Mouse (Mus musculus) cortical plate, adult 2 months (tissue): ENCODE measurements at regions not wholly inside any gene's neighbourhood (a gene's known extent, or its start where the extent isn't known, plus 50 kb on each side); places are given as distances from the start of the nearest gene placed in this dataset.

Experiments
- H3K27ac ChIP-seq: fragments of 200-500 bp; 2 replicates; pipeline ENCODE4 v1.5.1; 2012; ENCODE audit warnings: low read length, control low read depth, inconsistent platforms; ENCODE audit not compliant: insufficient read depth
- H3K4me1 ChIP-seq: fragments of 200-500 bp; 2 replicates; pipeline ENCODE4 v1.6.1; 2011; ENCODE audit warnings: low read length; ENCODE audit not compliant: control insufficient read depth, insufficient read depth
- H3K4me3 ChIP-seq: fragments of 200-500 bp; 2 replicates; pipeline ENCODE4 v1.5.1; 2011; ENCODE audit warnings: mild to moderate bottlenecking, low read length, control low read depth; ENCODE audit not compliant: insufficient read depth
- CTCF ChIP-seq: fragments of 200-500 bp; IDR thresholded peaks from 2 replicates; pipeline ENCODE4 v1.5.1; 2011; ENCODE audit warnings: mild to moderate bottlenecking, control low read depth, low read length; ENCODE audit not compliant: insufficient read depth; ENCODE audit errors: extremely low read depth
- POLR2A ChIP-seq: fragments of 200-500 bp; IDR thresholded peaks from 2 replicates; pipeline ENCODE4 v1.6.1; 2011; ENCODE audit warnings: mild to moderate bottlenecking, low read length, control low read depth; ENCODE audit not compliant: insufficient read depth; ENCODE audit errors: extremely low read depth

- H3K4me3 ChIP-seq: no peak overlapping the region
- TF ChIP-seq CTCF (no peak), POLR2A (no peak)
- H3K27ac ChIP-seq: no peak overlapping the region
- H3K4me1 ChIP-seq: no peaks in the 10 kb centered on the region
These were observed 145.7 kb upstream of the Fam19a5 start for GRCm38 (mm10) chr15:87398396-87398795.

- no peak overlapping the region for H3K4me3 ChIP-seq
- H3K4me1 ChIP-seq: peaks cover 5% of the 10 kb centered on the region
- peak overlapping the region; percentile 8; the same call in 1 of the 2 replicates for H3K27ac ChIP-seq
- TF ChIP-seq POLR2A (peak; percentile 57; the same call in 1 of the 2 replicates), CTCF (no peak)
These were observed 138.4 kb upstream of the Fam19a5 start for GRCm38 (mm10) chr15:87405689-87406088.

- Histone ChIP-seq H3K4me1 (peaks cover 1% of the 10 kb centered on the region; the same call in 1 of the 2 replicates), H3K27ac (no peak overlapping the region), H3K4me3 (no peak overlapping the region)
- TF ChIP-seq POLR2A: no peak
- TF ChIP-seq CTCF: no peak
These were observed 132.1 kb upstream of the Fam19a5 start for GRCm38 (mm10) chr15:87411978-87412377.

GRCm38 (mm10) chr15:87415996-87416395 lies 128.1 kb upstream of the Fam19a5 start:
- Histone ChIP-seq H3K27ac (no peak overlapping the region), H3K4me1 (peaks cover 1% of the 10 kb centered on the region; the same call in 1 of the 2 replicates), H3K4me3 (no peak overlapping the region)
- no peak for TF ChIP-seq CTCF
- TF ChIP-seq POLR2A: no peak

GRCm38 (mm10) chr15:87421743-87422142 lies 122.4 kb upstream of the Fam19a5 start:
- H3K4me1 ChIP-seq: no peaks in the 10 kb centered on the region
- no peak overlapping the region for H3K27ac ChIP-seq
- H3K4me3 ChIP-seq: no peak overlapping the region
- TF ChIP-seq POLR2A: no peak
- no peak for TF ChIP-seq CTCF

GRCm38 (mm10) chr15:87433306-87433705 lies 110.8 kb upstream of the Fam19a5 start:
- no peak overlapping the region for H3K27ac ChIP-seq
- H3K4me1 ChIP-seq: no peaks in the 10 kb centered on the region
- TF ChIP-seq POLR2A: no peak
- no peak overlapping the region for H3K4me3 ChIP-seq

GRCm38 (mm10) chr15:87433901-87434300 lies 110.2 kb upstream of the Fam19a5 start:
- TF ChIP-seq POLR2A: no peak
- no peak for TF ChIP-seq CTCF
- Histone ChIP-seq H3K4me3 (no peak overlapping the region), H3K4me1 (no peaks in the 10 kb centered on the region), H3K27ac (no peak overlapping the region)

- Histone ChIP-seq H3K4me1 (no peaks in the 10 kb centered on the region), H3K27ac (no peak overlapping the region), H3K4me3 (no peak overlapping the region)
- no peak for TF ChIP-seq CTCF
- no peak for TF ChIP-seq POLR2A
These were observed 108.5 kb upstream of the Fam19a5 start for GRCm38 (mm10) chr15:87435566-87435965.

GRCm38 (mm10) chr15:87437611-87438010 lies 106.5 kb upstream of the Fam19a5 start:
- Histone ChIP-seq H3K4me1 (no peaks in the 10 kb centered on the region), H3K4me3 (no peak overlapping the region), H3K27ac (no peak overlapping the region)
- no peak for TF ChIP-seq CTCF
- TF ChIP-seq POLR2A: no peak

- no peak overlapping the region for H3K27ac ChIP-seq
- no peaks in the 10 kb centered on the region for H3K4me1 ChIP-seq
- H3K4me3 ChIP-seq: no peak overlapping the region
- no peak for TF ChIP-seq CTCF
- no peak for TF ChIP-seq POLR2A
These were observed 85.2 kb upstream of the Fam19a5 start for GRCm38 (mm10) chr15:87458932-87459331.

GRCm38 (mm10) chr15:87476247-87476646 lies 67.9 kb upstream of the Fam19a5 start:
- no peak overlapping the region for H3K27ac ChIP-seq
- H3K4me3 ChIP-seq: no peak overlapping the region
- TF ChIP-seq POLR2A (no peak), CTCF (no peak)
- H3K4me1 ChIP-seq: peaks cover 3% of the 10 kb centered on the region; the same call in 1 of the 2 replicates

GRCm38 (mm10) chr15:87476862-87477490 lies 67.1 kb upstream of the Fam19a5 start:
- no peak for TF ChIP-seq CTCF
- TF ChIP-seq POLR2A: no peak

More at GRCm38 (mm10) chr15:87476862-87477490, 67.1 kb upstream of the Fam19a5 start:
- H3K4me3 ChIP-seq: no peak overlapping the region
- peaks cover 3% of the 10 kb centered on the region; the same call in 1 of the 2 replicates for H3K4me1 ChIP-seq
- H3K27ac ChIP-seq: no peak overlapping the region
